Mouse (Mus musculus): ENCODE data around the gene Fryl.

- TF ChIP-seq POLR2A (IDR thresholded peaks at IDR 0.05; ENCODE audit: control insufficient read depth, extremely low read depth, insufficient read depth, low read length, poor library complexity) (no peak), CTCF (IDR thresholded peaks at IDR 0.05; ENCODE audit: borderline replicate concordance, control insufficient read depth, extremely low read depth, insufficient read depth, low read length, poor library complexity) (no peak)
These were observed 279.9 kb downstream of the Fryl start for GRCm38 (mm10) chr5:72976539-72976938.
